Mouse (Mus musculus): ENCODE data around the gene Gm12394.
"Not testable (repeated sequence)": the region's sequence is repeated elsewhere in the genome, so short reads cannot be mapped to it uniquely, and the experiment has no call there.

The Gm12394 gene

DNA sequence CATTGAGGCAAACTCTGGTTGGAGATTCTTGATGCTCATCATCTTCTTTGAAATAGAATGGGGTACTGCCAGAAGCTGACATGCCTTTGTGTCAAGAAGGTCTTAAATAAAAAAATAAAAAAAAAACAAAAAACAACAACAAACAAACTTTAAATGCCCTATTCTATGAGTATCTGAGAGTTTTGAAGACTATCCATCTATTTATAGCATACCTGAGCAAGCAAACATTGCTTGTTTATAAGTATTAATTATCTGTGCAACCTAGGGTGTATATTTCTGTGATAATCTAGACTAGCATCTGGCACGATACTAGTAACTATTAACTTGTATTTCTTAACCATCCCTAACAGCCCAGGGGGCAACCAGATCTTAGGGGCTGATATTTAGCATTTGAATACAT lies at the start of gene Gm12394:
TSS of gene Gm12394 (minus strand) at position 101 of the 400 bp plus-strand sequence.
- DNase-seq (ENCODE audit: low spot score in 2 of 2) = not testable (repeated sequence)

DNA sequence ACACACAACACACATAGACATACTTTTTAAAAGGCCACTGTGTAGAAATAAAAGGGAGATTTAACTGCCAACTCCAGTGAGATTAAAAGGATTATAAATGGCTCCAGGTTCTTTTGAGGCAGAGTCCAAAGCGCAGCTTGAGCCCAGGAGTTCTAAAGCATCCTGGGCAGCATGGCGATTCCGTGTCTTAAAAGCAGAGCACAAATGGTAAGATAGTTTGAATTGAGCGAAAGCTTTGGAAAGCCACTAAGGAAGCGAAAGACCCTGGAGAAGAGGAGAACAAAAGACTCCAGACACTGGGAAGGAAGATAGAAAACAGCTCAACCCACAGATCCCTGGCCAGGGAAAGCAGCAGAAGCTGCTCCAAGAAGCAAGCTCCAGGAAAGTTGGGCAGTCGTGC lies 48.4 kb upstream of the Gm12394 start:
- DNase-seq (ENCODE audit: low spot score in 2 of 2) = no peak

DNA sequence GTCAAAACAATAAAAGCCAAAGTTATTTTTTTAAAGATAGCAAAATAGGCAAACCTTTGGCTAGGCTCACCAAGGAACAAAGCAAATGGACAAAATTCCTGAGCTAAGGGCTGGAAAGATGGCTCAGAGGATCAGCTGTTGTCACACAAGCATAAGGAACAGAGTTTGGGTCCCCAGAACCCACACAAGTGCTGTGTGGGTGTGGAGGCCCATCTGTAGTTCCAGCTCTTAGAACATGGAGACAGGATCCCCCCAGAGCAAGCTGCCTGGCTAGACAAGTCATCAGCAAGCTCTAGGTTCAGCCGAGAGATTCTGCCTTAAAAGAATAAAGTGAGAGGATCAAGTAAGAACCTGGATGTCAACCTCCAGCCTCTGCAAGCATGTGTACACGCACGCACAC lies 48.0 kb upstream of the Gm12394 start:
- no peak for DNase-seq (ENCODE audit: low spot score in 2 of 2)

DNA sequence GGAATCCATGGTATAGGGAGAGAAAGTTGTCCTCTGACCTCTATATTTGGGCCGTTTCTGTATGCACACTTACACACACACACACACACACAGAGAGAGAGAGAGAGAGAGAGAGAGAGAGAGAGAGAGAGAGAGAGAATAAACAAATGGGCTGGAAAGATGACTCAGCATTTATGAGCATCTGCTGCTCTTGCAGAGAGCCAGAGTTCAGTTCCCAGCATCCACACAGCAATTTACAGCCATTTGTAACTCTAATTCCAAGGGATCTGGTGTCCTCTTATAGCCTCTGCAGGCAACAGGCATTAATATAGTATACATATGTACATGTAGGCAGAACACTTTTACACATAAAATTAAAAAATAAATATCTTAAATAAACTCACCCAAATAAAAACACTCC lies 47.4 kb upstream of the Gm12394 start:
- DNase-seq (ENCODE audit: low spot score in 2 of 2) = no peak

DNA sequence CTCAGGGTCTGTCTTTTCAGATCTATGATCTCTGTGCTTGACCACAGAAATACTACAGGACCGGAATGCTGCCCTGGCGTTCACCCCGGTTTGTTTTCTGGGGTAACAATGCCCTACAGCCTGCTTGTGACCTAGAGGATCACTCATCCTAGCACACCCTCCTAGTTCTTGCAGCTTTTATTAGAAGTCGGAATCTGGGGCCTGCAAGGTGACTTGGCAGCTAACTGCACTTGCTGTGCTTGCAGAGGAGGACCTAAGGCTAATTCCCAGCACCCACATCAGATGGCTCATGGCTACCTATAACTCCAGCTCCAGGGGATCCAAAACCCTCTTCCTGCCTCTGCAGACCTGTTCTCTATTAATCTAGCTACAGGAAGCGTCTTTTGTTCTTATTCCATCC lies 46.2 kb upstream of the Gm12394 start:
- DNase-seq (ENCODE audit: low spot score in 2 of 2) = no peak

DNA sequence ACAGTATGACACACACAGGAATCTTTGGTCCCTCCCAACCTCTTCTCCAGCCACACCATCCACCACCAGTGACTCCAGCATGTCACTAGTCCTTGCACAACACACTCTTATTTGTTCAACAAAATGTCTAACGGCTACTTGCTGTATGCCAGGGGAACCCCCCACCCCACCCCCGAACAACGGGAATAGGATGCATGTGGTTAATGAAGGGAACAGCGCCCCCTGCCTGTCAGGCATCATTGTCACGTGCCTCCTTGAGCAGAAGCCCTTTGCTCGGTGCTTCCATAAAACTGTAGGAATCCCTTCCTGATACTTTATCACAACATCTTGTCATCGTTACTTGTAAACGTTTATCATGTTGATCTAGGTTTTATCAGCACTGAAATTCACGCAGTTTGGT lies 45.6 kb upstream of the Gm12394 start:
- DNase-seq (ENCODE audit: low spot score in 2 of 2) = peak in 1 of 2 experiments; percentile 21

DNA sequence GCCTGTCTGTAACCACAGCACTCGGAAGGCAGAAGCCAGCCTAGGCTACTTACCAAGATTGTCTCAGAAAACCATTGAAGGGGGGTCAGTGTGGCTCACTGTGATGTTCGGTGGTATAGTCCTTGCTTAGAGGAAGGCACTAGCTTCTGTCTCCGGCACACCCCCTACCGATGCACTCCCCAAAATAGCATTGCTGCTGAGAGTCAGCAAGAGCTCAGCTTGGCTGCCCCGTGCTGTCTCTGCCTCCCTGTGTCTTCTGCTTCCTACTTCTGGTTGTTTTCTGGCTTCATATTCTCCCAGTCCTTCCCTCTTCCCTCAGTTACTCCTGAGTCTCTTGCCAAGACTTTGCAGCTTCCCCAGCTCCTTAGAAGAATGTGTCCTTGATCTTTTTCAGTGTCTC lies 44.3 kb upstream of the Gm12394 start:
- DNase-seq (ENCODE audit: low spot score in 2 of 2) = no peak

DNA sequence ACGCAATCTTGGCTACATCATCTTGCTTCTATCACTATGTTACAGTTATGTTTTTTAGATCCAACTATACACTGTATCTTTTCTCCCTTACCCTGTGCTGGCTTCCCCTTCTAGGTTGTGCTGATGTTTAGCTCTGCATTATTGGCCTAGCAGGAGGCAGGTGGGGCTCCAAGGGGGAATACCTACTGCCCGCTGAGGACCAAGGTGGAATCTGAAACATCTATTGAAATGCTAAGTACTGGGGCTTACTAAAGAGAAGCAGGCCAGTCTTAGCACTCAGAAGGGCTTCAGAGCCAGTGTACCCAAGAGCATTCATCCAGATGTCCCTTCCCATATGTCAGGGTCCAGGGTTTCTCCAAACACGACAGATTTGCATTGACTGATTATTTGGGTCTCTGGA lies 42.3 kb upstream of the Gm12394 start:
- no peak for DNase-seq (ENCODE audit: low spot score in 2 of 2)

DNA sequence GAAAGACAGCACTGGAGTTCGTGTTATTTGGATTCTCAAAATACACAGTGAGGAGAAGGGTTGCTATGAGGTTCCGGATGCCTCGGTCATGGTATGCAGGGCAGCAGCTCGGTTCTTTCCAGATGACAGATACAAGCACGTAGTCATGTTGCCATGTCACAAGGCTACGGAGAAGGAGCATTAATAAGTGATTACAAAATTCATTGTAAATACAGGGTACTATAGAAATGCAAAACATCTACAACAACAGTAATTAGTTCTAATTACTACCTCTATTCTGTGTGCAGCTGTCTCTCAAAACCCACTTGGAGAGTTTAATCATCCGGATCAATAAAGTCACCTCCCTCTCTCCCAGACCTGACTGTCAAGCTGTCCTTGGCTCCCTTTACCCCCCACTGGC lies 38.5 kb upstream of the Gm12394 start:
- no peak for DNase-seq (ENCODE audit: low spot score in 2 of 2)

DNA sequence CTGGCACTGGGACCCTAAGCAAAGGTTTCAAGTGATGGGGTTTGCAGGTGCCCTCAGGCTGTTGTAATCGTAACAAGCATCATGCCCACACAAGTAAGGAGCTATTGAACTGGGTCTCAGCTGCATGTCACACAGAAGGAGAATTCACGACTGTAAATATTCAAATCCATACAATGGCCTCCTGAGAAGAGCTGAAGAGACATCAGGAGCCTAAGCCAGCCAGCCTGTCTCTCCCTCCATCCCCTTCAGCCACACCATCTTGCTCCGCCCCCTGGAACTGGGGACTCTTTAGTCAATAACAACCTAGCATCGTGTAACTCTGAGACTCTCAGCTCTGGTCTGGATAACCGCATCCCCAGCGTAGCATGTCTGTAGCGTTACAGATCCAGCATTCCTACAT lies 34.6 kb upstream of the Gm12394 start:
- DNase-seq (ENCODE audit: low spot score in 2 of 2) = no peak

DNA sequence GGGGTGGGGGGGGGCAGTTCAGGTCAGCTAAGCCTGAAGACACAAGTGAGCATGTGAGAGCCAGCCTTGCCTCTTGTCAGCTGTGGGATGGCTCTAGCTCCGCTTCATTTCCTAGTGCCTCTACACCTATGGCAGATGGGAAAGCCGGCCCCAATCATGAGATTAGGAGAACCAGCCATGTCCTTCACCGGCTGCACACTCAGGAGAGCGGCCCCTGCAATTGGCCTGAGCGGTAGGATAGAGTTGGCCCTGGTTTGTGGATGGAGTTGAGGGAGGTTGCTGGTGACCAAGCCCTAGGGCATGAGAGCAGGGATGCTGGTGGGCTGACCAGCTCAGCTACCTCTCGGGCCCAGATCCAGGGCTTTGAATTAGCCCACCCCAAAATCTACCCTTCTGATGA lies 32.2 kb upstream of the Gm12394 start:
- no peak for DNase-seq (ENCODE audit: low spot score in 2 of 2)

DNA sequence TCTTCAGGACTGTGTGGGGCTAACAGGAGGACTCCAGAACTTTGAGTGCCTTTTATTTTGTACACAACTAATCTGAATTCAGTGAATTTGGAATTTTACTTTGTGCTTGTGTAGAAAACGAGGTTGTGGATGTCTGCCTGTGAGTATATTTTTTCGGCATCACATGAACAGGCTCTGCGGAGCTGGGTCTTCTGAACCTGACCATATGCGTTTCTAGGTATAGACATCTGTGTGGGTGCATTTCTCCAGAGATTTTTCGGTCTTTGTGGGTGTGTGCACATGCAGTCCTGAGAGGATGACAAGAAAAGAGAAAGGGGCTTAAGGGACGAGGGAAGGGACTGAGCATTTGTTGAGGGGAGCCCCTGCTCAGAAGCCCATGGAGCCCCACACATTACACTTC lies 30.4 kb upstream of the Gm12394 start:
- no peak for DNase-seq (ENCODE audit: low spot score in 2 of 2)

DNA sequence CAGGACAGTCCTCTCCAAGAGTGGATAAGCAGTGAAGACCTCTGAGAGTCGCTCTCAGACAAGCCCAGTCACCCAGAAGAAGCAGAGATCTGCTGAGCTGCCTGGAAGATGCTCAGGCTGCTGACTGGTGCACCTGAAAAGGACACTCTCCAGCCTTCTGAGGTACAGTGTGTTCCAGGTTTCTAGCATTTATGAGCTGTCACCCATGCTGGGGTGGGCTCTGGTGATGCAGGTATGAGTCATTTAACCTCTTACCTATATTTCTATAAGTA lies 24.0 kb upstream of the Gm12394 start:
- no peak for DNase-seq (ENCODE audit: low spot score in 2 of 2)

DNA sequence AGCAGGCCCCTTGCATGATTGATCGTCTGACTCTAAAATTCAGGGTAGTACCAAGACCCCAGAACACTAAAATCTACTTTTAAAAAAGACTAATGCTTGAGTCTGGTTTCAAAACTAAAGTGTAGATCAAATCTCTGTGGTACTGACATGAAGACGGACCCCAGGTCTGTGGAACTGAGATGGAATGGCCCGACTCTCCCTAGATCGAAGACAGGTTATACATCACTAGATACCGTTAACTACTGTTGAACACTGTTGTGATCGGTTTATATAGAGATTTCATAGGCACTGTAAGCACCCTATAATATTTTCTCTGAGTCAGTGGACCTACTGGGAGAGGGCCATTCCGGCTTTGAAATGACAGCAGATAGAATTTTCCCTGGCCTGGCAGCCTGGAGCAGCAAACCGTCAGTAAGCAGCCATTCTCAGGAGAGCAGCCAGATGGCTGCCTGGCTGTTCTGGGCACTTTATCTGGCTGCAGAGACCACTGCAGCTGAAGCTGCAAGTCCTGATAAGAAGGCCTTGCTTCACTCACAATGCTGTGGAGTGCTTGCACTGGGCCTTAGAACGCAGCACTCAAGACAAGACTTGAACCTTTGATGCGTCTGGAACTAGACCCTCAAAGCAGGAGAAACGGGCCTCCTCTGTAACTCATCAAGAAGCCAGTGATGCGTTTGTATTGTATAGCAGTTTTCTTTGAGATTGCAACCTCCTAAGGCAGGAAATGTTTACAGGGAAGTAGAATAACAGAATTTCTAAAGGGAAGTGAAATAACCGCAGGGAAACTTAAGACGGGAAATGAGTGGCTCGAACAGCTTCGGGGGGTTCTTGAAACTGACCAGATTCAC lies 23.5 kb upstream of the Gm12394 start:
- peak; percentile 32 to 46 for DNase-seq (ENCODE audit: low spot score in 2 of 2)

DNA sequence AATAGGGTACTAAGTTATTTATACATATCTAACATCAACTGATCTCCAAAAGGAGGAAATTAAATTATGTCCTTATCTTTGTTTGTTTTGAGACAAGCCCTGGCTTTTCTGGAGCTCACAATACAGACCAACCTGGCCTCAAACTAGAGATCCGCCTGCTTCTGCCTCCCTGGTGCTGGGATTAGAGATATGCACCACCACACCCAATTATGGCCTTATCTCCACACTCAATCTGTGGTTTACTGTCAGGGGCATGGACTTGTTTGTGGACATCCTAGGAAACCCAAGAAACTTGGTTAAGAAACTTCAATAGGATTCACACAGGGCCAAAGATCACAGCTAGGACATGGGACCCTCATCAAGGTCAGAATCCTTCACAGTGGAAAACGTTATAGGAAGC lies 21.1 kb upstream of the Gm12394 start:
- DNase-seq (ENCODE audit: low spot score in 2 of 2) = no peak

DNA sequence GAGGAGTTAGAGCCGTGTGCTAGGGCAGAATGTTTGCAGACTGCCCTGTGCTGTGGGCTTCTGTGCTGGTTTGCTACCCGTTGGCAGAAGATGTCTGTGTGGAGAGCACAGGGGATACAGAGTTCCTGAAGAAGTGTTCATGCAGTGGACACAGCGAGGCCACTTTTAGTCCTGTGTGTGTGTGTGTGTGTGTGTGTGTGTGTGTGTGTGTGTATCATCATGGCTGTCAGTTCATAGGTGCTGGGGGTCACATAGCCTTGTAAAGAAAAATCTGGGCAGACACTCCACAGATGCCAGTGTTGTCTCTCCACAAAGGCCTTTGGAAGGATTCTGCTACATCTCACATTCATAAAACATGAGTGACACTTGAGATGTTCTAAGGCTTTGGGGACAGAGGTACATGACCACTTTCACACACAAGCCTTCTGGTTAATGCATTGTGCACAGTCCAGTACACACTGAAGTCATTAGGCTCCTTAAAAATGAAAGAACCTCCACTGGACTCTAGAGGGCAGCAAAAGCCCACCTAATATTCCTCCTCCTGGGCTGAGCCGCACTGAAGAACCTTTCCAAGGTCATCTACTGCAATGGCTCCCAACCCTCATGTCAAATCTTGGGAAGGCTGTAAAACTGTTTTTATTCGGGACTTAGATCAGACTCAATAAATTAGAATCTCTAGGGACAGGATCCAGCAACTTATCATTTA lies 20.2 kb upstream of the Gm12394 start:
- peak in 1 of 2 experiments; percentile 45 for DNase-seq (ENCODE audit: low spot score in 2 of 2)

DNA sequence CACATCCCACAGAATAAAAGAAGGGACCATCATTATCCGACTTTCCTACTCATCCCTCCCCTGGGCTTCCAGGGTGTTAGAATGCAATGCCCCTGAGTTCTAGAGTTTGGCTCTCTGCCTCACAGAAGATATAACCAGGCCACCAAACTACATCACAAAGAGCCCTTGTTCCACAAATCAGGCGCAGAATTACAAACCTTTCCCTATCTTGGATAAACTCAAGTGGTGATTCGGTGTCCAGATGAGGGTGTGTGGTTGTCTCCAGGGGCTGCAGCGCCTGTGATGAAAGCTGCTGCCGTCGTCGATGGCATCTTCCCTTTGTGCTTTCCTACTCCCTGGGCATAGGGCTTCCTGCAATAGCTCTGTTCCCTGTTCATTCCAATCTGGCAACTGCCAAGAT lies 17.6 kb upstream of the Gm12394 start, which contains the start of gene Fam205c:
TSS of gene Fam205c (minus strand) at position 101 of the 400 bp plus-strand sequence.
- no peak for DNase-seq (ENCODE audit: low spot score in 2 of 2)

DNA sequence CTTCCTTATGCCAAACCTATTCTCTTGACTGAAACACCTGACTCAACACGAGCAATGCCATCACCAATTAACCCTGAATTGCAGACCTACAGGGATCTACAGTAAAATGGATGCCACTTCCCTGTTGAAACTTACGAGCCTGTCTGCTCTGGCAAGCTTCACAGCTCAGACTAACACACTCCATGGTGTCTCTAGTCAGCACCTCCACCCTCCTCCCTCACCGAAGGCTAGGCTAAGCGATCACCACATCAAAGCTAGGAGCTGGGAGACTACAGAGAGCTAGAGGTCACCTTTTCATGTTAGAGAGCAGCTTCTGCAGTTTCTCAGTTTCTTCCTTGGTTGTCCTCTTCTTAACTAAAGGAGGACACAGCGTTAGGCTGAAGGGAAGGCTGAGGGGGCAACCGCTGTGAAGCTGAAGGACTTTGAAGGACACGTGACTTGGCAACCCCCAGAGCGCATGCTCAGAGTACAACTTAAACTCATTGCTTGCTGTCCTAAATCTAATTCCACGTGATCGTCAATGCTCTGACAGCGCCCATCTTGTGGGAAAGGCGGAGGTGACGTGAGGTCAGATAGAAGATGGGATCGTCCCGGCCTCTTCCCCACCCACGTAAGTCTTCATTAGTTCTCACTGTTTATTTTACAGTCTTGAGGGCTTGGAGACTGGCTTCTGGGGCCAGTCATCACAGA lies 16.3 kb upstream of the Gm12394 start:
- no peak for DNase-seq (ENCODE audit: low spot score in 2 of 2)

DNA sequence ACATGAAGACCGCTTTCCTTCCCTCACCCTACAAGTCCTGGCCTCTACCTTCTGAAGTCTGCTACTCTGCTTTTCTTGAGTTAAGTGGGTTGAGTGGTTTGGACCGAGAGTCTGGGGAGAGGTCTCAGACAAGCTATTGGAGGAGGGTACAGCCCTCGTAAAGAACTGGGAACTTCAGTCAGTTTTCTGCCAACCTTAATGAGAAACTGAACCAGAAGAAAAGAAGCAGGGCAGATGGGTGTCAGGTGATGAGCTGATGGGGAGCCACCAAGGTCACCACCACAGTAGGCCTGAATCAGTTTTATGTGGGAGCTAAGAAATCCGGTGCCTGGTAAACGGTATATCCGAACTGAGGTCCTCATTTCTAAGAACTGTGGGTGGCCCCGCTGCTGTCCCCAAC lies 15.6 kb upstream of the Gm12394 start:
- DNase-seq (ENCODE audit: low spot score in 2 of 2) = no peak

DNA sequence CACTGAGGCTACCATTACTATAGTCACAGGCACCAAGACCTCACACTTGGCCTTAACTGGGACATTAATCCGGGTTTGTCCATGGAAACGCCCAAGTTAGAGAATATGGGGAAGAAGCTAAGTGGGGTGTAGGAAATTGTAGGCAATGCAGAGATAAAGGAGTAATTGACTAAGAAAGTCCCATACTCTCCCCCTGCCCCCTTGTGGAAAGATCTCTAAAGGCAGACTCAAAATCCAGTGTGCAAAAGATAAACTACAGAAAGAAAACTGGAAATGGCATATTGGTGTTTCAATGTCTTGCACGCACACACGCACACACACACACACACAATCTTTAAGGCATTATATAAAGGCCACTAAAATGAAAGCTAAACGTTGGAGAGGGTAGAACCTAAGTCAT lies 14.2 kb upstream of the Gm12394 start:
- no peak for DNase-seq (ENCODE audit: low spot score in 2 of 2)

DNA sequence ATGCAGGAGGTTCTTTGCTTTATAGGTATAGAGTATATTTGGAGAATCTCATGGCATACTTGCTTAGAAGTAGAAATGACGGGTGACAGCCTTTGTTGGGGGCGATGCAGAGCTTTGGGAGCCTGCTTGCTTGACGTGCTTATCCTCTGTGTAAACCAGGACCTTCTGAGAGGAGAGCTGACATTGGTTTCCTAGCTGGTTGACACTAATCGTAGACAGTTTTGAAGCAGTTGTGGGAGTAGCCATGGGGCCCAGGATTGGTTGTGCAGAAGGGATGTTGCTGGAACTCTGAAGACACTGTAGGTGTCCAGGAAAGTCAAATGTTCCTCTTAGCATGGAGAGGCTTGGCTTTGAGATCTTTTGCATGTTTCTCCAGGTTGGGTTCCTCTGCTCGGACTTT lies 11.6 kb upstream of the Gm12394 start:
- no peak for DNase-seq (ENCODE audit: low spot score in 2 of 2)

DNA sequence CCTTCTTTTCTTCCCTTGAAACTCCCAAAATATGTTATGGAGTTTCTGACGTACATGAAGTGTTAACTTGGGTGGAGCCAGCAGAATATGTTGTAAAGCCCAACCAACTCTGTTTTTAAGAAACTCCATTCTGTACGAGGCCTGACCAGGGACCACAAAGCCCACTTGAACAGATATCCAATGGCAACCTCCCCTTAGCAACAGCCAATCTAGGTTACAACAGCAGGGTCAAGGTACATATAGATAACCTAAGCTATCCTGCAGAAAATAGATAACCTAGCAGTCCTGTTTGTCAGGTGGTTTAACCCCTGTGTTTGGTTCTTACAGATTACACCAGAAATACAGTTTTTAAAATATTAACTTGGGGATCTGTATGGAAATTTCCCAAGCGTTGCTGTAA lies 10.8 kb upstream of the Gm12394 start:
- DNase-seq (ENCODE audit: low spot score in 2 of 2) = no peak

DNA sequence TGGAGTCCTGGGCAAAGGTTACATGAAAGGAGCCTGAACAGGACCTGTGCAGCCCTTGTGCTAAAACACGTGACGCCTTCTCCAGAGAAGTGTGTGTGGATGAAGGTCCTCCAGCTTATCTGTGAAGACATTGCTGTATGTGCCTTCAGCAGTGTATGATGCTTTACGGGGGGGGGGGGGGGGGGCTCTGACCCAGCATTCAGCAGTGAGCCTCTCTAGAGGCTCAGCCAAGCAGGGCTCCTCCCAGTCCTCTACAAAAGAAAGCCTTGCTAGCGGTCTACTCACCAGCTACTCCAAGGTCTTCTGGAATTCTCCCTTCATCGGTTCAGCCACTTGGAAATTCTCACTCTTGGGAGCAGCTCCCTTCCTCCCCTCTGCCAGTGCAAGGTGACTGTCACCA lies 6.9 kb upstream of the Gm12394 start:
- DNase-seq (ENCODE audit: low spot score in 2 of 2) = not testable (repeated sequence)

All from spleen, postnatal 14 days (tissue).